Mouse (Mus musculus): ENCODE measurements around the gene Tma7.

- no peak for TF ChIP-seq TAL1 (IDR thresholded peaks at IDR 0.05; ENCODE audit: low read length)
- no peak for TF ChIP-seq GATA1 (IDR thresholded peaks at IDR 0.05; ENCODE audit: low read length)
Measured at GRCm38 (mm10) chr9:109053851-109054250, 28.5 kb downstream of the Tma7 start.

Data from erythroblast, embryonic 14.5 days (primary cell).